Mouse (Mus musculus) liver (tissue): ENCODE data around the gene Clcn1.

Experiments used
- DNase-seq: peaks from one replicate; pipeline ENCODE4 v3.0.0-alpha.2; 2020; ENCODE audit warnings: mixed read lengths

Gene Clcn1

DNA sequence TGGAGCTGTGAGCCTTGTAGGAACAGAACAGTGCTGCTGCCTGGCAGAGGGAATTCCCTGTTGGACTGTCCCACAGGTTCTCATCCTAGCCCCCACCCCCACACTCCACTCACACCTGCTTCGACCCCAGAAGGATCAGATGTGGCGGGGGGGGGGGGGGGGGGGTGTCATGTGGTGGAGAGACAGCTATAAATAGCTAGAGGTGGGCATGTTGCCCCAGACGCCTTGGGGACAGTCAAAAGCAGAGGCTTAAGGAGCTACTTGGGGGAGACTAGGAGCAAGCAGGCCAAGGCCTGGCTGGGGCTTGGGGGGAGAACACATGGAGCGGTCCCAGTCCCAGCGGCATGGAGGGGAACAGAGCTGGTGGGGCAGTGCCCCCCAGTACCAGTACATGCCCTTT is at the start of gene Clcn1:
Clcn1 (plus strand) TSS at position 238 of the 400 bp plus-strand sequence.
- no peak for DNase-seq

DNA sequence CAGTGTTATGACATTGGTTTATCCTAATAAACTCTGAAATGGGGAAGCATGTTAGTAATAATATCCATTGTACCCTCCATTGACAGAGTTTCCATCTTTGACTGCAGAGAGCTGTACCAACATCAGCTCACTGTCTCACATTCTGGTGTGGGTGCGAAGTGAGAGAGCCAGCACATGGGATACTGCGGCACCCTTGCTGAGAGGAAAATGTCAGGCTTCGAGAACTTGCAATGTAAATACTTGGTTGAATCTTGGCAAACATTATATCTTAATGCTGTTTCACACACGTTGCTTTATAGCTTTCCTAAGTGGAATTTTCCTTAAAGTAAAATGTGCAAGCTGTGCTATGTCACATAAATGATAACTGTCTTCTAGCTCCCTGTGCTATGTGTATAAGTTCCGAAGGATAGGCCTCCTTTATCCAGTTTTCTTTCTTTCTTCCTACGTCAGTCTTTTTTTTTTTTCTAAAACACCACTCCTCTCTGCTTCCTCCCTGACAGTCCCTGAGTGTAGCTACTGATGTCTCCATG is 49.1 kb upstream of the Clcn1 start:
- no peak for DNase-seq

DNA sequence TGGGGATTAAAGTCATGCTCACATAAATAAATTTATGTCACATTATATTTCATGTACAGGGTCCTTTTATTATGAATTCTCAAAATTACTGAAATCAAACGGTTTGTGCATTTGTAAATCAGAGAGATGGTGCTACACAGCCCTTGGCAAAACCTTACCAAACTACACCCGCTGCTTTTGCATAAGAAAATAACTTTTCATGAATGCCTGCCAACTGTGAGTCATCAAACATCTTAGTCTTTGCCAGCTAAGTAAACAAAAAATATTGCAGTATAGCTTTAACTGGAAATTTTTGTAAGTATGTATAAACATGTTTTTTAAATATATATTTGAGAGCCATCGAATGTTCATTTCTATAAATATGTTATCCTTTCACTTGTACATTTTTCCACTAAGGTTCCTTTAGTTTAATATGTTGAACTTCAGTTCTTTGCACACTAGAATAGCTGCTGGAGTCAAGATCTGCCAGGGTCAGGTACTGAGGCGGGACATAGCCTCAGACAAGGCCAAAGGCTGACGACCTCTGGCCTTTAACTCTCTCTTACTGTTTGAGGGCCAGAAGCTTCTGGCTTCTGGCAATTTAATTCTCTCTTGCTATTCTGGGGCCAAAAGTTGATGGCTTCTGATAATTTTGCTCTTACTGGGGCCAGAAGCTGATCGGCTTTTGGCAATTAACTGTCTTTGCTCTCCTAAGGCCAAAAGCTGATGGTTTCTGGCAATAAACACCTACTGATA is 45.0 kb upstream of the Clcn1 start:
- no peak for DNase-seq

DNA sequence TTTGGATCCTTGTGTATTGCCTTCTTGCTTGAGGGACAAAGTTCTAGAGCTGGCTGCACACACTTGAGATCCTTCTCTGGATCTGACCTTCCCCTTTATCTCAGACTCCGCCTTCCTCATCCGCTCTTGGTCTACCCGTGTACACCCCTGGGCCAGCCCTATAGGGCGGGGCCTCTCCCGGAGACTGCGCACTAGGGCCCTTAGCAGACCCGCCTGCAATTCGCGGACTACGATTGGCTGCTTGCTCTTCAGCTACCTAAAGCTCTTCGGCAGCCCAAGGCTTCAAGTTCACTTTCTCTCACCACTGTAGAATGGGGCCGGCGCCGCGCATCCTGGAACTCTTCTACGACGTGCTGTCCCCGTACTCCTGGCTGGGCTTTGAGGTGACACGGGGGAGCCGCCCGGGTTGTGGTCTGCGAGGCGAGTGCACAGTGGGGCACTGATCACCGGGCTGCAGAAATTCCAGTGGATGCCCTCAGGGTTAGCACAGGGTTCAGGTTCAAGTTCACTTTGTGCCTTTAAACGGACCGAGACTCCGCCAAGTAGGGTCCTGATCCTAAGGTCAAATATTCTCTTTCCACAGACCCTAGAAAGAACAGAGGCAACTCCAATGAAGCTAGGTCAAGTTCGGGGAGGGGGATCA is 40.7 kb upstream of the Clcn1 start, which contains the start of gene Gstk1:
Gstk1 (plus strand) TSS at position 225 of the 643 bp plus-strand sequence.
- peak; percentile 91 for DNase-seq

DNA sequence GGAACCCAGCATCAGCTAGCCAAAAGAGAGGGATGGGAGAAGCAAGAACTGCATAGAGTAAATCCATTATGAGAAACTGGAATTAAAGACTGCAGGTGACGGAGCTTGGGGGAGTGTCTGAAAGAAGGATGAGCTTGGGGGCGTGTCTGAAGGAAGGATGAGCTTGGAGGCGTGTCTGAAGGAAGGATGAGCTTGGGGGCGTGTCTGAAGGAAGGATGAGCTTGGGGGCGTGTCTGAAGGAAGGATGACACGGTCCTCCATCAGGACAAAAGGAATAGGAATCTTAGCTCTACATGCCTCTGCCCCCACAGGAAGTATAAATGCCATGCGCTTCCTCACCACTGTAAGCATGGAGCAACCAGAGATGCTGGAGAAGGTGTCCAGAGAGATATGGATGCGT is 39.3 kb upstream of the Clcn1 start:
- peak; percentile 47 for DNase-seq

DNA sequence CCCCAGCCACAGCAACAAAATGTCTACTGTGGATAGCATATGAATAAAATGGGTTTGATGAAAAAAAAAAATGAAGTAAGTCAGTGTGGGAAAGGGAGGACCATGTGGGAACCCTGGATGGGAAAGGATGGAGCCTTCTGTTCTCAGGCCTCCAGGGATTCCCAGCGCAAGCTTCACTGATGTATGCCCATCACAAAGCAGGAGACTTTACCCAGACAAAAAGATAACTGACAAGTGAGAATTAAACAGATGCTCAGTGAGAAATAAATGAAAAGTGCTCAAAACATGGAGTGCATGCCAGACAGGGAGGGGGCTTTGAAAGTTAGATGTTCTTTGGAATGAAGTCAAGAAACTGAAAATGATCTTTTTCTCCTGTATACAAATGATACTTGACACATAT is 38.5 kb upstream of the Clcn1 start:
- DNase-seq: no peak

DNA sequence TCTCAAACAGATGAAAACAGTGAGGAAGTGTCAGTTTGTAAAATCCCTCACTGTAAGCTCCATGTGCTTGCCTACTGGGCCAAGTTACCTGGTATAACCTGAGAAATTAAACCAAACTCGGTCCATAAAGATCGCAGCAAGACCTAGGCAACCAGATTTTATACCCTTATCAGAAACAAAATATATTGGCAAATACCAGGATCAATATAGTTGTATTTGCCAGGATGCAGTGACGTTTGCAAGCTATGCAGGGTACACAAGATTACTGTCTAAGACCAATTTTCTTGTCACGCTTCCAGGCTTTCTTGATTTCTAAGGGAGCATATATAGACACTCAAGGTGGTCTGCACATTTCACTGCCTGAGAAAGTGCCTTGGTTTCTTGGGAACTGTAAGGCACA is 34.7 kb upstream of the Clcn1 start:
- no peak for DNase-seq

DNA sequence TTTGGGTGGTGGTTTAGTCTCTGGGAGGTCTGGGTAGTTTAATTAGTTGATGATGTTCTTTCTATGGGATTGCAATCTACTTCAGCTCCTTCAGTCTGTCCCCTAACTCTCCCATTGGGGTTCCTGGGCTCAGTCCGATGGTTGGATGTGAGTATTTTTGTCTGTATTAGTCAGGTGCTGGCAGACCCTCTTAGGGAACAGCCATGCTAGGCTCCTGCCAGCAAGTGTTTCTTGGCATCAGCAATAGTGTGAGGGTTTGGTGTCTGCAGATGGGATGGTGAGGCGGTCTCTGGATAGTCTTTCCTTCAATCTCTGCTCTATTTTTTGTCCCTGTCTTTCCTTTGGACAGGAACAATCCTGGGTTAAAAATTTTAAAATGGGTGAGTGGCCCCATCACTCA is 33.4 kb upstream of the Clcn1 start:
- DNase-seq: no peak

DNA sequence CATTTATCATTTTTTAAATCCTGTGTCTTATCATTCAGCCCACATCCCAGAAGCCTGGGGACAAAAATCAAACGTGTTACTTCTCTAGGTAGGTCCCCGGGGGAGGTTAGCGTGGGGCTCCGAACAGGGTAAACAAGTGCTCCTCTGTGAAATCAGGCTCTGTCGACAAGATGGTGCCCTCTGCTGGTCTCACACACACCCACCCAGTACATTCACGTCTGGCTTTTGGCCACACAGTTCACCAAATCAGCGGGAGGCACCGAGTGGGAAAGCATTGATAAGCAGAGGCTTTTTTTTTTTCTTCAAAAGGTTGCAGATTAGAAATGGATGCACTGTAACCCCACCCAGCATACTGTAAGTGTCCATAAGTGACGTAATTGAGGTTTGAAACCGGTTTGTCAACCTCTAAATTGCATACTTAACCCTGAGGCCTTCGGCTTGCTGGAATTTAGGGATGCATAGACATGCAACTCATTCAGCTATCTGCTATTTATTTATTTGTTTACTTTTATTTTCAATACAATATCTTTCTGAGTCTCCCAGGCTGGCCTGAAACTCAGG is 29.1 kb upstream of the Clcn1 start:
- DNase-seq: peak; percentile 78

DNA sequence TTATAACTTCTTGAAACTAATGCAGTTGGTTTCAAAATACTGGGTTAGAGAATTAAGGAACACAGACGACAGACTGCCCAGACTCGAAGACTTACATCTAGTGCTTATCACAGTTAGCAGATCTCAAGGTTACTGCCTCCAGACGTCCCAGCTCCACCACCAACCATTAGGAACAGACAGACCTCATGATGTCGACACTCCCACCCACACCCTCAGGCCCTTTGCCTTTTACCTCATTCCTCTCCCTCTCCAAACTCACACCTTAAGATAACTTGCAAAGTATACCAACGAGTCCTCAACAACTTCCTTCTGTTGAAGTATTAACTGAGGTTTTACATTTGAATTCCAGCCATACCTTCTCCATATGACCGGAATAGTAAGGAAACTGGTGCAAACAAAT is 26.1 kb upstream of the Clcn1 start:
- DNase-seq: no peak

DNA sequence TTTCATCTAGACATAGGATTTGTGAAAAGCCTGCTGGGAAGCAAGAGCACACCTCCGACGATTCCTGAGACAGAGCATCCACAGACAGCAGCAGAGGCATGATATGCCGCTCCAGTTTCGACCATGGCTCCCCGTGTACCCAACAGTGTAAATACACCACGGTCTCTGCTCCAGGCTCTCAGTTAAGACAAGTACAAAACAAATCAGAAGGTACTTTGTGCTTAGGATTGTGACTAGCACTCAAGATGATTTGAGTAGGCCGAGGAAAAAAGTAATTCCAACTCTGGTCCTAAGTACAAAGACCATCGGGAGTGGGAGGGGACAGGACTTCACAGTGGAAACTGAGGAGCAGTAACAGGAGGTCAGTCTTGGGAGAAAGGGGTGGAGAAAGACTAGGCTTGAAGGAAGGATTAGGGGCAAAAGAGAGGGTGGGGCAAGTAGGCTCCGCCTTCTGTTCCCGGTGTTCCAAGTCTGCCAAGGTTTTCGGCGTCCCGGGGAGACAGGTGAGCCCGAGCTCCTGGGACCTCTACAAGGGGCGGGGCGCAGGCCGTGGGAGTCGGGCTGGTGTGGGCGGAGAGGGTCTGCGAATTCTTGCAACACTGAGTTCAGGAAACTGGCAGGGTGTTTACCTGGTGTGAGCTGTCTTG is 24.8 kb upstream of the Clcn1 start, which contains the start of gene Tmem139:
Tmem139 (plus strand) TSS at position 447 of the 647 bp plus-strand sequence.
- DNase-seq: no peak

DNA sequence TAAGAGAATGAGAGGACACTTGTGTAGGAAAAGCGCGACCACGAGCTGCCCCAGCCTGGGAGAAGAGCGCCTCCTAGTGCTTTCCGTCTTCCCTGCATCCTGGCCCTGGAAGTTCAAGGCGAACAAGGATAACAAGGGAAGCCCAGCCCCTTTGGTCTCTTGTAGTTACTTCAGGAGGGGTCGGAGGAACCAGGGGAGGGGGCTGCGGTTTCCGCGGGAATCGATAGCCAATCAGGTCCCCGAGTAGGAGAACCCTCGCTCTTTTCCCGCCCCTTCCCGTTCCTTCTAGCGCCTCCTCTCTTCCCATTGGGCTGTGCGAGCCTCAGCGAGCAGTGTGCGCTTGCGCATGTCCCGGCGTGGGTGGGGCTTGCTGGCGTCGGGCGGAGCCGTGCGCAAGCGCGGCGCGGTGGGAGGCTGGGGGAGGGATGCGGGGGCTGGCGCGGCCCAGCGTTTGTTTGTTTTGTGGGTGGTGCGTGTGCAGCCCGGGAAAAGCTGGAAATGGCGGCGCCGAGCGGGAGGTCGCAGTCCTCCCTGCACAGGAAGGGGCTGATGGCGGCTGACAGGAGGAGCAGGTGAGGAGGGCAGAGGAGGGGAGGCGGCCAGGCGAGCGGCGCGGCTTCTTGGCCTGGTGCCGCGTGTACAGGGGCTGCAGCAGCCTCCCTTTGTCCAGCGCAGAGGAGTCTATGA is 21.7 kb upstream of the Clcn1 start, which contains the start of gene Casp2:
Casp2 (plus strand) TSS at position 360 of the 687 bp plus-strand sequence.
- peak; percentile 98 for DNase-seq

DNA sequence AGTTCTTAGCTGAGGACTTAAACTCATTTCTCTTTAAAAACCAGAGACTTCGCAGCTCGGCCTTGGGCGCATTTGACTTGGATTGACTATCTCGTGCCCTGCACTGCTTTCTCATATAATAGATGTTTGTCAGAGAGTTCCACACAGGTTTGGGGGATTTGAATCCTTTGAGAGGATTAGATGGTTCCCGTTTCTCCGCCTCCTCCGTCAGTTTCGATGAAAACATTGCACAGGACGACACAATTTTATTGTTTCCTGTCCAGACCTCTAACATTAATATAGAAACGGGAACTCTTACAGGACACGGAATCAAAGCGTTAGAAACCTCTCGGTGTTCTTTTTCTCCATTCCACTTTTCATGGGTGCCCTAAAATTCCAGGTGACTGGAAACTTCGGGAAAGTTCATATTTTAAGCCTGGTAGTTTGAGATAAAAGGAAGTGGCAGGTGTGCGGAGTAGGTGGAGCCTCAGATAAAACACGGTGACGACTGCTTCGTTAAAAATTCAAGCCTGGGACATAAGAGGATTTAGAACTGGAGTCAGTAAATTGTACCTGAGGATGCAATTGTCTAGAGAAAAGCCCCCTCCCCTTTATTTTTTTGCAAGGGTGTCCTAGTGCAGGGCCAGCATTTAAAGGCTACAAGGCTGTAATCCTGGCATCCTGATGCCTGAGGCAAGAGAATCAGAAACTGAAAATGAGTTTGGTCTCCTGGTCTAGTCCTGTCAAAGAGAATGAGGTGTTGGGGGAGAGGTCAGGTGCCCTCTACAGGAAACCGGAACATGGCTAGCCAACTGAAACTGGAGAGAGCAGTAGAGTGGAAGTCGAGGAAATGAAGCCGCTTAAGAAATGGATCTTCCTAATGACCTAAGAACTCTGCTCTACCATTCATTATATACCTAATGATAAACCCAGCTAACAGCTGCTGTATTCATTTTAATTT is 20.8 kb upstream of the Clcn1 start:
- DNase-seq: peak; percentile 55

DNA sequence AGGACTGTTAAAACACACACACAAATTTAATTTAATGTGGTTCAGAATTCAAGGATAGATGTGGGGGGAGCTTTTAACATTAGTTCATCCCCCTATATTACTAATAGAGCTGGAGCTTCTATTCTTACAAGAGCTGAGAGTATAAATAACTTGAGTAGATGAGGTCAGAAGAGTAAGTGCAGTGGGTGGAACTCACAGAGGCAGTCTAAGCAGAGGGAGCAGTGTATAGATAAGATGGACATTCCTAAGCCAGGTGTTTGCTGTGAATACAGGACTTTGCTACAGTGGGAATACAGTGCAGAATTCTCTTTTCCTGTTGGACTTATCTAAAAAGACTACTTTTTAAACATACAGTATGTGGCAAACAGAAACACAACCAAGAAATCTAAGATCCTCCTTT is 15.7 kb upstream of the Clcn1 start:
- no peak for DNase-seq

DNA sequence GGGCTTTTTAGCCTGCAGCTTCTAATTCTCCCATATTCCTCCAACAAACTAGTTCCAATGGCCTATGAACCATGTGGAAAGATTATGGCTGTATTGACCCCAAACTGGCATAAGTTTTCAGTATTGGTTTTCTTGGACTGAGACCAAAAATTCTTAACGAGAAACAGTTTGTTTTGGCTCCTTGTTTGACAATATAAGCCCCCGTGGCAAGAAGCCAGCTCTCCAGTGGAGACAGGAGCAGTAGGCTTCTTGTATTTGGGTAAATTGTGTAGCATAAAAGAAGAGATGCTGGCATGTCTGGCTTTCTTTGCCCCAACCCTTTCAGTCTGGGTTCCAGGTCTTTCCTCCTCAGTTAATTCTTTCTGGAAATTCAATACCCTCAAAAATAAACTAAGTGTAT is 10.3 kb upstream of the Clcn1 start:
- DNase-seq: no peak

DNA sequence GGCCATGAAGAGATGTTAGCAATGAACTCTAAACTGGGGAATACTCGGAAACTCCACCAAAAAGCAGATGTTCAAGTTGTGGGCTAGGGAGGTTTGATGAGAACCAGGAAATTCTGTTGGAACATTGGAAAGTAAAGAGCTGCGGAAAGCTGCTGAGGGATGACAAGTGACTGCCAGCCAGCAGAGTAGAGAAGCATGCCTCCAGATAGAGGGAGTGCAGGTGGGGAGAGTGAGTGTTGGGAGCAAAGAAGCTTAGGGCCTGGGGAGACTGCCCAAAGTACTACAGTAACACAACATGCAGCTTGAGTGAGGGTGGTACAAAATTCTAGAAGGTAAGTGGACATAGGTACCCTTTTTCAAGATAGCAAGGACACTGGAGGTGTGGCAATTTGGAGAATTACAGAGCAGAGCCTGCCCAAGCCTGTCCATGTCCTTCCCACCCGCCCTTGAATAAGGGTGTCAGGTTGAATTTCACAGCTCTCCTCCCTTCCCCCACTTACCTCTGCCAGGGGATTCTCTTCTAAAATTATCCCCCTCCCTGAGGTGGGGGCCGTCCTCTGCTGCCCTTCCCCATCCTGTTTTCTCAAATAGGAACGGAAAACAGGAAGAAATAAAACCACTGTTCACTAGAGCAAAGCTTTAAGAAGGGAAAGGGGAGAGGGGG is 3.5 kb upstream of the Clcn1 start:
- DNase-seq: no peak

DNA sequence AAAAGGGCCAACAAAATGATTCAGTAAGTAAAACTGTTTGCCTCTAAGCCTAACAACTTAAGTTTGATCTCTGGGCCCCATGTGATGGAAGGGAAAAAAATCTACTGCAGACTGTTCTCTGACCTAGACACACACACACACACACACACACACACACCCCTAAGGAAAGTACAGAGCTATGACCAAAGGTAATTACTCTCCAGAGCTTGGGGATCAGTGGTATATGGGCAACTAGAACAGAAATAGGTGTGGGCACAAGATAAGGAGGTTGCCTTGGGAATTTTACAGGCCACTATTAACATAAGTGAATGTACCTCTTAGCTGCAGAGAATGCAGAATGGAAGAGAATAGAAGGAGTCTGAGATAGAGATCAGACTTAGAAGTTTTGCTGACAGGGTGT is 1.1 kb downstream of the Clcn1 start:
- DNase-seq: no peak

DNA sequence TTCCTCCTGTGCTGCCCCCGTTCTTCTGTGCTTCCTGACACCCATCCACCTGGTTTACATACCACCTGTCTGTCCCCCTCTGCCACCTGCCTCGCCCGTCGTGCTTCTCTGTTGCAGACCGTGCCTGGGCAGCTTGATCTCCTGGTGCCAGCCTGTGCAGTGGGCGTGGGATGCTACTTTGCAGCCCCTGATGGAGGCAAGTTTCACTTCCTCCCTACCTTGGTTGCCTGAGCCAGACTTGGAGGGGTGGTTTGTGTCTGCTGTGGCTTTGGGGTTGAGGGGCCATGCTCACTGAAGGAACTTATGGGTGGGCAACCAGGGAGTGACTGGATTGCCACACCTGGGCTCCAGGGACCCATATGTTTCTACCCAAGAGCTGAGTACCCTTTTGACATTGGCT is 6.8 kb downstream of the Clcn1 start:
- no peak for DNase-seq

DNA sequence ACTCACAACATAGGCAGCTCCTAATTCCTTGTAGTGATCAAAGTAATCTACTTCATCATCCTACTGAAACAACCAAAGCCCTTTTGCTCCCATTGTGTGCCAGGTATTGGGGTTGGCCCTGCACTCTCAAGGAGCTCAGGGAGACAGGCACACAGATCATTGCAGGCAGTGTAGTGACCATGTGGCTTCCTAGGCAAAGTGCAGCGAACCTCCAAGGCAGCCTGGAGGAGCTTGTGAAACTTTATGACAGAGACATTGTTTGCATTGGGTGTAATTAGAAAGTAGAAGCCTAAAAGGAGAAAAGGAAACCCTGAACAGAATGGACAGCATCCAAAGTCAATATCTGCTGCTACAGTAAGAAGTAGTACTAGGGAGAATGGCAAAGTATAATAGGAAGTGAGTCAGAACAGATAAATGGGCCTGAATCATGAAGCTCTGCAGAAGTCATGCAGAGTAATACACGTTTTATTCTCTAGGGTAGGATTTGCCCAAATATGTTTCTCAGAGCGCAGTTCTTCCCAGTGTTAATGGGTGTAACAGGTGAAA is 9.1 kb downstream of the Clcn1 start:
- no peak for DNase-seq

DNA sequence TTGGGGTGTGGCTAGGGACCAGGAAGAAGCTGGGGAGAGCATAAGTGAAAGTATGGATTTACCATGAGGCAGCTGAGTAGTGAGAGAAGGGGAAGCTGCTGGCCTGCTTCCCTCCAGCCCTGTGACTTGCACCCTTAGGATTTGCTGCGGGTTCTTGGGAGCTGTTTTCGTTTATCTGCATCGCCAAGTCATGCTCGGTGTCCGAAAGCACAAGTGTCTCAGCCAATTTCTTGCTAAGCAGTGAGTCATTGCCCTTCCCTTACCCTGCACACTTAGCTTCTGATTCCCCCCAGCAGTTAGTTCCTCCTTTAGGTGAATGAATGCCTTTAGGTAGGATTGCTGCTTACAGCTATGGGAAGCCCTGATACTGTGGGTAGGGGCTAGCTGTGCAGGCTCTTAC is 12.9 kb downstream of the Clcn1 start:
- no peak for DNase-seq
